Mouse (Mus musculus) E14TG2a.4 (cell line): ENCODE measurements around the gene Satb2.

Experiments
- H3K27me3 ChIP-seq: 2 replicates; pipeline ENCODE4 v1.6.1; 2014; ENCODE audit warnings: low read length, control low read depth; ENCODE audit not compliant: insufficient read depth
- H3K36me3 ChIP-seq: 2 replicates; pipeline ENCODE4 v1.6.1; 2014; ENCODE audit warnings: low read length, control low read depth; ENCODE audit not compliant: insufficient read depth
- H3K4me1 ChIP-seq: replicated peaks from 2 replicates; pipeline ENCODE4 v1.6.1; 2014; ENCODE audit warnings: low read depth, low read length, control low read depth
- H3K4me3 ChIP-seq: replicated peaks from 2 replicates; pipeline ENCODE4 v1.5.1; 2014; ENCODE audit warnings: mild to moderate bottlenecking, low read length
- H3K9me3 ChIP-seq: 2 replicates; pipeline ENCODE4 v1.6.1; 2014; ENCODE audit warnings: low read length, control low read depth
- CTCF ChIP-seq: conservative IDR thresholded peaks from 2 replicates; pipeline ENCODE4 v1.5.1; 2014; ENCODE audit warnings: low read length
- NANOG ChIP-seq: IDR thresholded peaks from 2 replicates; pipeline ENCODE4 v1.6.1; 2014; ENCODE audit warnings: borderline replicate concordance, low read length, mixed read lengths
- POU5F1 ChIP-seq: IDR thresholded peaks from 2 replicates; pipeline ENCODE4 v1.6.1; 2014; ENCODE audit warnings: low read length, borderline replicate concordance

The Satb2 gene

DNA sequence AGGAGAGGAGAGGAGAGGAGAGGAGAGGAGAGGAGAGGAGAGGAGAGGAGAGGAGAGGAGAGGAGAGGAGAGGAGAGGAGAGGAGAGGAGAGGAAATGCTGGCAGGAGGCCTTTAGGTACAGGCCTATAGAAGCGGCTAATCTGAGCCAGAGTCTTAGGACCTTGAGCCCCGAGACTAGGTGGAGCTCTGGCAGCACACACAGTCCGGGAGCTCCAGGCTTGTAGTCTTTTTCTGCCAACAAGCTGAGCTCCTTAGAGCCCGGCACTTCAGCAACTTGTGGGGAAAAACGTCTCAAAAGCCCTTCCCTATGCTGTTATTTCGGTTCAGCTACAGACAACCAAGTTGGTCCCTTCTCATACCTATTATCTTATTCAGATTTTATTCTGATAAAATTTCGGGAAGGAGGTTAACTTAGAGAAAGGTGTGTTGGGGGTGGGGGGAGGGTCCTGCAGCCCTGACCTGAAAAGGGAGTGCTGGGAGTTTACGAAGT lies 4.7 kb upstream of the Satb2 start:
- H3K4me1 ChIP-seq: peaks cover 29% of the 10 kb centered on the region
- H3K36me3 ChIP-seq: no peaks in the 10 kb centered on the region
- no peak overlapping the region for H3K4me3 ChIP-seq
- no peaks in the 10 kb centered on the region for H3K9me3 ChIP-seq
- no peak for TF ChIP-seq NANOG
- no peak for TF ChIP-seq POU5F1
- no peak for TF ChIP-seq CTCF
- peaks cover 86% of the 10 kb centered on the region for H3K27me3 ChIP-seq

DNA sequence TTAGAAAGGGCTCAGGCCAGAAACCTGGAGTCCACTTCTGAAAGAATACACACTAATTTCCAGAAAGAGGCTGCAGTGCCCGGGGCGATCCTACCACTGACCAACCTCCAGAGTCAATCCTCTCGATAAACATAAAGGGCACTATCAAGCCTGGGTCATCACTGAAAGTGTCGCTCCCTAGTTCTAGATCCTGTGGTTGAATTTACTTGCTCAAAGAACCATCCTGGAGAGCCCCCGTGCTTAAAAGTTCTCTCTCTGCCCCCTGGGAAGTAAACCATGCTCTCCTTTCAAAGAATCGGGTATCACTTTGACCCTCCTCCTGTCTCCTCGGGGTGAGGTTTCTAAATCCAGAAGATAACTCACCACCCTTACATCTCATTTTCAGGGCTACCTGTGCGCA lies 4.2 kb upstream of the Satb2 start:
- no peak for TF ChIP-seq NANOG
- TF ChIP-seq CTCF: no peak
- TF ChIP-seq POU5F1: no peak
- H3K27me3 ChIP-seq: peaks cover 91% of the 10 kb centered on the region

DNA sequence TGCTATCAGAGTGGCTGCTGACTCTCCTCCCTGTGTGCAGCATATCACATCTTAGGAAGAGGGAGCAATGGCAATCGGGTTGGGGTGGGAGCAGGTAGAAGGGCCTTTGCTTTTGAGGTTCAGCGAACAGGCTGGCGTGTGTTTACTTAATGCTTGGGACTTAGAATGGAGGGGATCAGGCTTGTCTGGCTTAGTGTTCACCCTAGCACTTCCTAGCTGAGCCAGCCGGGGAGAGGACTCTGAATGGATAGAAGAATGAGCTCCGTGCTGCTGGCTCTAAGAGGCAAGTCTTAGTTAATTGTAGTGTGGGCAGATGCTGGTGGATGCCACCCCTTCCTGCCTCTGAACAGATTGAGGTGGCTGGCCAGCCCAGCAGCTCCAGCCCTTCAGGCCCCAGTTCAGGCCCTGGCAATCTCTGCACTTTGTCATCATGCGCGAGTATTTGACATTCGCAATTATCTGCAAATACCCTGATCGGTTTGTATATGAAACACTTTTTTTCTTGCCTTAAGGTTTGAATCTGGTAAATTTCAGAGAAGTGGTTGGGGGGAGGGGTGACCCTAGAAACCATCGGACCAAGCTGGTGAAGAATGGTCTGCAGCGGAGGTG lies 3.6 kb upstream of the Satb2 start:
- peaks cover 91% of the 10 kb centered on the region for H3K27me3 ChIP-seq
- TF ChIP-seq NANOG (no peak), CTCF (no peak), POU5F1 (no peak)
- peaks cover 38% of the 10 kb centered on the region for H3K4me1 ChIP-seq
- no peaks in the 10 kb centered on the region for H3K9me3 ChIP-seq
- H3K4me3 ChIP-seq: no peak overlapping the region
- no peaks in the 10 kb centered on the region for H3K36me3 ChIP-seq

More for the DNA sequence above, 4.2 kb upstream of the Satb2 start:
- H3K36me3 ChIP-seq: no peaks in the 10 kb centered on the region
- H3K4me3 ChIP-seq: no peak overlapping the region
- H3K4me1 ChIP-seq: peaks cover 34% of the 10 kb centered on the region
- H3K9me3 ChIP-seq: no peaks in the 10 kb centered on the region

DNA sequence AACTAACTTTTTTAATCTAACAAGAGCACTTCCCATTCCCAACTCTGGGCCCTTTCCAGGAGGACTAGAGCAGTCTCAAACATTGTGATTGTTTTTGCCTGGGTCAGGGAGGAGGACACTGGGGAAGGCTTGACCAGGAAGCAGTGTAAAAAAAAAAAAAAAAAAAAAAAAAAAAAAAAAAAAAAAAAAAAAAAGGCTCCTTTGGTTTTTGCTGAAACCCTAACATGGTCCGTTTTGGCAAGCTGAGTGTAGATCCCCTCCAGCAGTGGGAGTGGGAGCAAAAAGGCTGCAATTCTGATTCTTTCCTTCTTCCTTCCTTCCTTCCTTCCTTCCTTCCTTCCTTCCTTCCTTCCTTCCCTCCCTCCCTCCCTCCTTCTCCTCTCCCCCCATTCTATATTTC lies 3.1 kb upstream of the Satb2 start:
- H3K9me3 ChIP-seq: no peaks in the 10 kb centered on the region
- peaks cover 91% of the 10 kb centered on the region for H3K27me3 ChIP-seq
- no peaks in the 10 kb centered on the region for H3K36me3 ChIP-seq
- no peak overlapping the region for H3K4me3 ChIP-seq
- H3K4me1 ChIP-seq: peaks cover 44% of the 10 kb centered on the region
- TF ChIP-seq CTCF: no peak
- TF ChIP-seq POU5F1: no peak
- TF ChIP-seq NANOG: no peak

DNA sequence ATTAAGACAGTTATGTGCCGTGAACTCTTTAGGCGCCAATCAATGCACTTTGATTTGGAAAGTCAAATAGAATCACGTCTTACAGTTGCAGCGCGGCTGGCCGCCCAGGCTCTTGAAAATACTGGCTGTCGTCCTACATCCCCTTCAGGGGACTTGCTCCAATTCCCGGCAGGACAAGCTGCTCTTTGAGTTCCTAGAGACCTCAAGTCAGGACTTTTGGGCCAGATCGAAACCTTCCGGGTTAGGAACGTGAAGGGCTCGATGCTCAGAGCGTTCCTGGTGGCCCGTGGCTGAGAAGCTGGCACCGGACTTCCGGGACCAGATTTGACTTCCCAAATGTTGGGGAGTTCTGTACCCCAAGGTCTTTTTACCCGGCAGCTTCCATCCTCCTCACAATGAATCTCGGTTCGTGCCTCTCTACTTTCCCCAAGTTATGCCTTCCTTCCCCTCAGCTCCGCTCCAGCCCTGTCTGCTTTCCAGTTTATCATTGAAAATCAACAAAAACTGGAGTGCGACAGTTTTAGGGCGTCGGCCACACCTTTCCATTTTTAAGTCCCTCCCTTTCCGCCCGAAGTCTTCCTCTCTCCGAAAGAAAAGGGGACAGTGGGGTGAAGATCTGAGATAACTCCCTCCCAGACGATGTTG lies 2.3 kb upstream of the Satb2 start:
- H3K9me3 ChIP-seq: no peaks in the 10 kb centered on the region
- no peak for TF ChIP-seq POU5F1
- TF ChIP-seq NANOG: no peak
- H3K36me3 ChIP-seq: no peaks in the 10 kb centered on the region

DNA sequence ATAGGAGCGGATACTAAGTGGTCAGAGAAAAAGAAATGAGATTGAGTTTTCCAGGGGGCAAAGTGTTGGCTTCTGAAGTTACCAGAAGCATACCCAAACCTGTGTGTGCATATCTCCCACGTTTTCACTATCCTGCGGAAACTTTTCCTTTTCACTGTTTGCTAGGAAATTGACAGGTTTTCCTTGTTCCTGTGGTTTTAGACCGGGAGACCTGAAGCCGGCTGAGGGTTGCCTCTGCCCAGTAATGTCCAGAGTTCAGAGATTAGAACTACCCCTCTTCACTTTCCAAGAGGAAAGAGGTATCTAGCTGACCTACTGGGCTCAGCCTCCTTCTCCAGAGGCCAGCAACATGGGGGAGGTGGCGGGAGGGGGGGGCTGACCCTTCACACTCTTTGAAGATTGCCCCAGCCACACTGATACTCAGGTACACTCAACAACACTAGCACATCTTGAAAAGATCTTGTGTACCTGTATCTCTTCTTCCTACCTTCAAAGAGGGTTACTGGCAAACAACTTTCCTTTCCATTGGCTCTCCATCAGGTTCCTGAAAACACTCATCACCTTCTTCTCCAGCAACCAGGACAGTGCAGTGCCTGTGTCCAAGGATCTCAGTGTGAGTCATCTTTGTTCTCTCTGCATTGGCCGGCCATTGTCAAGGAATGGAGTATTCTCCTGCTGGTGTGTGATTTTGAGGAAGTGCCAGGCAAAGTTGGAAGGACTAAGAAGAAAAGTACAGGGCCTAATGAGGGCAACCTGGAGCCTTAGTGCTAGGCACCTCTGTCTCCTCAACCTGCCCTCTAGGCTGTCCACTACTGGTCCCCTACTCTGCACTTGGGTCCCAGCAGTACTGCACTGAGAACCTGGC lies 1.3 kb upstream of the Satb2 start:
- H3K27me3 ChIP-seq: peaks cover 92% of the 10 kb centered on the region
- no peaks in the 10 kb centered on the region for H3K9me3 ChIP-seq
- TF ChIP-seq CTCF: no peak
- TF ChIP-seq POU5F1: no peak
- TF ChIP-seq NANOG: no peak
- H3K4me3 ChIP-seq: no peak overlapping the region
- peaks cover 57% of the 10 kb centered on the region for H3K4me1 ChIP-seq
- no peaks in the 10 kb centered on the region for H3K36me3 ChIP-seq

More for the DNA sequence above, 2.3 kb upstream of the Satb2 start:
- Histone ChIP-seq H3K27me3 (peaks cover 94% of the 10 kb centered on the region), H3K4me1 (peaks cover 51% of the 10 kb centered on the region), H3K4me3 (peak overlapping the region; percentile 20; the same call in 1 of the 2 replicates)

DNA sequence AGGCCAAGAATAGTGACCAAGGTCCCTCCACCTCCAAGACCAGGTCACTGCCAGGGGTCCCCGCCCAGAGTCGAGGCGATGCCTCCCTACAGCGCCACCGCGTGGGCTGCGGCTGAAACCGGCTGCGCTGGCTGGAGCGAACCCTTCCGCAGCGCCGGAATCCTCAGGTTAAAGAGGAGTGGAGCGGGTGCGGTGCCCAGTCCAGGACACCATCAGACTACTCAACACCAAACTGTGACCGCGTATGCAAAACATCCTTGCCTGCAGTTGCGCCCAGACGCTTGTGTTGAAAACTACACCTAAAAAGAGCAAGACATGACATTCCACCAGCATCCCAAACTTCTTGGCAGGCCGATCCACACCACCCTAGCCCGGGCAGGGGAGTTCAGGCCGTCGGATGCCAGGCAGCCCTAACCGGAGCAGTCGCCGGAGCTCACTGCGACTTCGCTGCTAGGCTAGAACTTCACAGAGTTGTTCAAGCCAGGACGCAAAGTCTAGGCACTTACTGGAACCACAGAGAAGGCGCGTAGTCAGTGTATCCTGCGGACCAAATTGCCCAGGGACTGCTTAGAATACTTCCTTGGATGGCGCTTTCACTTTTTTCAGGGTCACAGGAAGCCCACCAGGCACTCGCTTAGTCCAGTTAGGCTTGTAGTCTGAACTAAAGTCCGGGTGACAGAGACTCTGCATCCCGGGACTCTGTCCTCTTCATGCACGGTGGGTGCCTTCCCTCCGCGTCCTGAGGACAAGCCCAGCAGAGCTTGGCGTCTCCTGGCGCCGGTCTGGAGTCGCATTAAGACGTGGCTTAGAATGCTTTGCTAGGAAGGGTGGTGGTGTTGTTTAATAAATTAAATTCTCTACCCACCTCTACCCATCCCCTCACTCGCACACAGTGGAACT lies 999 bp downstream of the Satb2 start:
- peaks cover 79% of the 10 kb centered on the region for H3K27me3 ChIP-seq
- H3K9me3 ChIP-seq: no peaks in the 10 kb centered on the region
- H3K36me3 ChIP-seq: no peaks in the 10 kb centered on the region
- H3K4me1 ChIP-seq: peaks cover 44% of the 10 kb centered on the region
- no peak for TF ChIP-seq NANOG
- peak; percentile 32; the same call in 1 of the 2 replicates for TF ChIP-seq CTCF
- peak overlapping the region; percentile 66 for H3K4me3 ChIP-seq
